Mouse (Mus musculus): ENCODE measurements around the gene Gck. TPM values are rescaled to one million over a fixed set of nuclear protein-coding genes. Genes with fewer than 3 reads are reported as not detected.

Gene Gck
- polyA plus RNA-seq, 1 experiment = not detected

DNA sequence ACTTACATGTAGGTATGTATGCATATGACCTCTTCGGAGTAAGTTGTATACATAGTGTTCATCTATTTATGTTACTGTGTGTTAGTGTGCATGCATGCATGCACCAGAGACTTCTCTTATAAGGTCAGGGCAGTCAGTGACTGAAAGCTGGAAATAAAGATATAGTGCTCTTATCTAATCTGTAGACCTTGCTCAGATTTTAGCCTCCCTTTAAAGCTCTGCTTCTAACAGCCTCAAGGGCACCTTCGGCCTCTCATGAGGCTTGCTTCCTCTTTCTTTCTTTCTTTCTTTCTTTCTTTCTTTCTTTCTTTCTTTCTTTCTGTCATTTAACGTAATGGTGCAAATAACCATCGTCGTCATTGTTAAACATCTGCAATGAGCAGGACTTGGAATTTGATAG lies 4.6 kb upstream of the Gck start:
- TF ChIP-seq POLR2A (IDR thresholded peaks at IDR 0.05; ENCODE audit: insufficient read depth, low read length) (no peak), EP300 (IDR thresholded peaks at IDR 0.05; ENCODE audit: insufficient read depth, low read depth, low read length) (no peak), CTCF (IDR thresholded peaks at IDR 0.05; ENCODE audit: low read depth, low read length) (no peak)
- Histone ChIP-seq H3K36me3 (ENCODE audit: control insufficient read depth, insufficient read depth, low read length, poor library complexity, severe bottlenecking) (peaks cover 5% of the 10 kb centered on the region), H3K4me3 (ENCODE audit: low read depth, low read length) (no peak overlapping the region)

DNA sequence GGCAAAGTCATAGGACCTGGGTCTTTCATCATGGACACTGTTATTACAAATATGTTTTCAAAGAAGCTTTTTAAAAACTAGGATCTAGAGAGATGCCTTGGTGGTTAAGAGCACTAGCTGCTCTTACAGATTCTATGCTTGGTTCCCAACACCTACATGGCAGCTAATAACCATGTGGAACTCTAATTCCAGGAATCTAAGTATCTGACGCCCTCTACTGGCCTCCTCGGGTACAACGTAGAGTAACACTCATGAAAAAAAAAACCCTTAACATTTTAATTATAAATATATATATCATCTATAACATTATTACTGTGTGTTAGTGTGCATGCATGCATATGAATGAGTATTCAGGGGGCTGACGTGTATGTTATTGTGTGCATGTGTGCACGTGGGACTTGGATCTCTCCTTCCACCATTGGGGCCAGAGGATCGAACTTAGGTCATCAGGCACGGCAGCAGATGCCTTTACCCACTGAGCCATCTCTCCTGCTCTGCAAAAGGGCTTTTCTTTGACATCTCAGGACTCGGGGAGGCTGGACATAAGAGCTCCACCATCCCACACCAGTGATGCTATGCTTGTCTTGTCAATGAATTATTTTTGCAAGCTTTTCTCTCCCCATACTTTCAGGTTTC lies 3.4 kb upstream of the Gck start:
- no peaks in the 10 kb centered on the region for H3K36me3 ChIP-seq (ENCODE audit: control insufficient read depth, insufficient read depth, low read length, poor library complexity, severe bottlenecking)
- no peak overlapping the region for H3K9ac ChIP-seq (ENCODE audit: low read depth, poor library complexity, severe bottlenecking)
- no peaks in the 10 kb centered on the region for H3K9me3 ChIP-seq (replicated peaks; ENCODE audit: control insufficient read depth, insufficient read depth, low read length, poor library complexity, severe bottlenecking)
- TF ChIP-seq EP300 (IDR thresholded peaks at IDR 0.05; ENCODE audit: insufficient read depth, low read depth, low read length) (no peak), POLR2A (IDR thresholded peaks at IDR 0.05; ENCODE audit: insufficient read depth, low read length) (no peak), CTCF (IDR thresholded peaks at IDR 0.05; ENCODE audit: low read depth, low read length) (no peak)
- no peak overlapping the region for H3K4me3 ChIP-seq (ENCODE audit: low read depth, low read length)
- H3K4me1 ChIP-seq (ENCODE audit: control insufficient read depth, insufficient read depth, low read length) = peaks cover 4% of the 10 kb centered on the region
- no peaks in the 10 kb centered on the region for H3K27me3 ChIP-seq (ENCODE audit: control insufficient read depth, insufficient read depth, low read length, poor library complexity, severe bottlenecking)
- no peak overlapping the region for H3K27ac ChIP-seq (ENCODE audit: insufficient read depth, low read length)

More for the DNA sequence above, 4.6 kb upstream of the Gck start:
- no peak overlapping the region for H3K27ac ChIP-seq (ENCODE audit: insufficient read depth, low read length)
- no peaks in the 10 kb centered on the region for H3K4me1 ChIP-seq (ENCODE audit: control insufficient read depth, insufficient read depth, low read length)
- 0 out of 2 replicates have a peak overlapping the region, but pooled peaks have one; percentile 81 for H3K9ac ChIP-seq (ENCODE audit: low read depth, poor library complexity, severe bottlenecking)
- no peaks in the 10 kb centered on the region for H3K9me3 ChIP-seq (replicated peaks; ENCODE audit: control insufficient read depth, insufficient read depth, low read length, poor library complexity, severe bottlenecking)
- no peaks in the 10 kb centered on the region for H3K27me3 ChIP-seq (ENCODE audit: control insufficient read depth, insufficient read depth, low read length, poor library complexity, severe bottlenecking)

- TF ChIP-seq EP300 (IDR thresholded peaks at IDR 0.05; ENCODE audit: insufficient read depth, low read depth, low read length) = no peak
- no peak for TF ChIP-seq POLR2A (IDR thresholded peaks at IDR 0.05; ENCODE audit: insufficient read depth, low read length)
- H3K9ac ChIP-seq (ENCODE audit: low read depth, poor library complexity, severe bottlenecking) = no peak overlapping the region
- H3K27me3 ChIP-seq (ENCODE audit: control insufficient read depth, insufficient read depth, low read length, poor library complexity, severe bottlenecking) = no peaks in the 10 kb centered on the region
- peaks cover 6% of the 10 kb centered on the region for H3K4me1 ChIP-seq (ENCODE audit: control insufficient read depth, insufficient read depth, low read length)
- H3K4me3 ChIP-seq (ENCODE audit: low read depth, low read length) = no peak overlapping the region
- no peaks in the 10 kb centered on the region for H3K36me3 ChIP-seq (ENCODE audit: control insufficient read depth, insufficient read depth, low read length, poor library complexity, severe bottlenecking)
- no peaks in the 10 kb centered on the region for H3K9me3 ChIP-seq (replicated peaks; ENCODE audit: control insufficient read depth, insufficient read depth, low read length, poor library complexity, severe bottlenecking)
- H3K27ac ChIP-seq (ENCODE audit: insufficient read depth, low read length) = no peak overlapping the region
Measured at GRCm38 (mm10) chr11:5952501-5952900, 2.6 kb upstream of the Gck start.

GRCm38 (mm10) chr11:5948546-5949250 lies 1.2 kb downstream of the Gck start:
- Histone ChIP-seq H3K9ac (ENCODE audit: low read depth, poor library complexity, severe bottlenecking) (peak overlapping the region; percentile 18; the same call in 1 of the 2 replicates), H3K27me3 (ENCODE audit: control insufficient read depth, insufficient read depth, low read length, poor library complexity, severe bottlenecking) (no peaks in the 10 kb centered on the region), H3K4me1 (ENCODE audit: control insufficient read depth, insufficient read depth, low read length) (peaks cover 8% of the 10 kb centered on the region), H3K9me3 (replicated peaks; ENCODE audit: control insufficient read depth, insufficient read depth, low read length, poor library complexity, severe bottlenecking) (no peaks in the 10 kb centered on the region), H3K36me3 (ENCODE audit: control insufficient read depth, insufficient read depth, low read length, poor library complexity, severe bottlenecking) (no peaks in the 10 kb centered on the region), H3K4me3 (ENCODE audit: low read depth, low read length) (peak overlapping the region; percentile 21), H3K27ac (ENCODE audit: insufficient read depth, low read length) (no peak overlapping the region)
- TF ChIP-seq EP300 (IDR thresholded peaks at IDR 0.05; ENCODE audit: insufficient read depth, low read depth, low read length) (no peak), POLR2A (IDR thresholded peaks at IDR 0.05; ENCODE audit: insufficient read depth, low read length) (no peak), CTCF (IDR thresholded peaks at IDR 0.05; ENCODE audit: low read depth, low read length) (no peak)

- Histone ChIP-seq H3K9me3 (replicated peaks; ENCODE audit: control insufficient read depth, insufficient read depth, low read length, poor library complexity, severe bottlenecking) (no peaks in the 10 kb centered on the region), H3K27me3 (ENCODE audit: control insufficient read depth, insufficient read depth, low read length, poor library complexity, severe bottlenecking) (no peaks in the 10 kb centered on the region), H3K9ac (ENCODE audit: low read depth, poor library complexity, severe bottlenecking) (no peak overlapping the region), H3K4me3 (ENCODE audit: low read depth, low read length) (no peak overlapping the region), H3K4me1 (ENCODE audit: control insufficient read depth, insufficient read depth, low read length) (peaks cover 10% of the 10 kb centered on the region), H3K27ac (ENCODE audit: insufficient read depth, low read length) (no peak overlapping the region), H3K36me3 (ENCODE audit: control insufficient read depth, insufficient read depth, low read length, poor library complexity, severe bottlenecking) (no peaks in the 10 kb centered on the region)
- TF ChIP-seq CTCF (IDR thresholded peaks at IDR 0.05; ENCODE audit: low read depth, low read length) (no peak), EP300 (IDR thresholded peaks at IDR 0.05; ENCODE audit: insufficient read depth, low read depth, low read length) (no peak), POLR2A (IDR thresholded peaks at IDR 0.05; ENCODE audit: insufficient read depth, low read length) (no peak)
Measured at GRCm38 (mm10) chr11:5947796-5948195, 2.1 kb downstream of the Gck start.

GRCm38 (mm10) chr11:5945096-5945495 lies 4.8 kb downstream of the Gck start:
- H3K9me3 ChIP-seq (replicated peaks; ENCODE audit: control insufficient read depth, insufficient read depth, low read length, poor library complexity, severe bottlenecking) = no peaks in the 10 kb centered on the region
- no peak overlapping the region for H3K9ac ChIP-seq (ENCODE audit: low read depth, poor library complexity, severe bottlenecking)
- TF ChIP-seq POLR2A (IDR thresholded peaks at IDR 0.05; ENCODE audit: insufficient read depth, low read length) (no peak), EP300 (IDR thresholded peaks at IDR 0.05; ENCODE audit: insufficient read depth, low read depth, low read length) (no peak), CTCF (IDR thresholded peaks at IDR 0.05; ENCODE audit: low read depth, low read length) (no peak)
- no peaks in the 10 kb centered on the region for H3K27me3 ChIP-seq (ENCODE audit: control insufficient read depth, insufficient read depth, low read length, poor library complexity, severe bottlenecking)
- H3K4me3 ChIP-seq (ENCODE audit: low read depth, low read length) = no peak overlapping the region
- H3K4me1 ChIP-seq (ENCODE audit: control insufficient read depth, insufficient read depth, low read length) = peaks cover 12% of the 10 kb centered on the region
- H3K27ac ChIP-seq (ENCODE audit: insufficient read depth, low read length) = no peak overlapping the region
- H3K36me3 ChIP-seq (ENCODE audit: control insufficient read depth, insufficient read depth, low read length, poor library complexity, severe bottlenecking) = no peaks in the 10 kb centered on the region

Measured in ES-Bruce4 (cell line).